Mouse (Mus musculus): ENCODE data around the gene Zmiz1.

The Zmiz1 gene

GRCm38 (mm10) chr14:25472981-25473649 lies 14.1 kb downstream of the Zmiz1 start:
- no peak for DNase-seq (ENCODE audit: low spot score)

DNA sequence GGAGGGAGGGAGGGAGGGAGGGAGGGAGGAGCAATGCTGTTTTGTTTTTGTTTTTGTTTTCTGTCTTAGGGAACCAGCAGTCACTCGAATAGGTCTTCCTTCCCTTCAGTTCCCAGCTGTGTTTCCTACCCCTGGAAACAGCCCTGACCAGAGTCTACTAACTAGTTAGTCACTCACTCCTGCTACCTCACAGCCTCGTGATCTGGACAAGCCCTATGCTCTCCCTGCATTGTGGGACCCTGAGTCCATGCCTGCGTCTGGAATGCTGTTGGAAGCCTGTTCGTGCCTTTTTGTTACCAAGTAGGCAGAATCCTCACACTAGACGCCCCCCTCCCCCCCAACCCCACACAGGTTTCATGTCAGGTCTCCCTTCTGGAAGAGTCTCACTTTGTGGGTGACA lies 15.0 kb downstream of the Zmiz1 start:
- DNase-seq (ENCODE audit: low spot score) = no peak

DNA sequence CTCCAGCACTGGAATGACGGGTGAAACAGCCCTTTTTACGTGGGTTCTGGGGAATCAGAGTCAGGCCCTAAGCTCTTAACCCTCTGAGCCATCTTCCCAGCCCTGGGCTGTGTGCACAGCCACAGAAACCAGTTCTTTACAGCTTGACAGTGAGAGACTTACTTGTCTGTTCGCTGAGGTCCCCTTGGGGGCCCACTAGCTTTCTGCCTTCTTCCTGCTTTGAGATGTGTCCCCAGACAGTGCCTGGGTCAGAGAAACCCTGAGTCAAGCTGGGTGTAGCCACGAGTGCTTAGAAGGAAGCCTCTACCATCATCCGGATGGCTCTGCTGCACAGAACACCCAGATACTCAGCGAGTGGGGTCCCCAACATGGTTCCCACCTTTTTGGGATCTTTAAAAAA lies 15.7 kb downstream of the Zmiz1 start:
- DNase-seq (ENCODE audit: low spot score) = no peak

DNA sequence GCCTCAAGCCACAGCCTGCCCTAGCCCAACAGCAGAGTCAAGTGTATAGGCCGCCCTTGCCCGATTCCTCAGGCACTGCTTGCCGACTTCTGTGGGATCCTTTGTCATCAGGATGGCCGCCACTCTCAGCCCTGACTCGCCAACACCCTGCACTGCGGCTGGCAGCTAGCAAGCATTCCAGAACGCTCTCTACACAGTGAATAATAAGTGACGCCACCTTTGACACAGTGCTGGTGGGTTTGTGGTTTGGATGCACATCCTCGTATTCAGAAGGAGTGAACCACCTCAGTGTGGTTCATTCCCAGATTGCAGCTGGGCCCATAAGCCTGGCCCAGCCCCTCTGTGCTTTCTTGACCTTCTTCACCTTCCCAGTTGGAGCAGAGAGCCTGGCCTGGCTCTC lies 17.1 kb downstream of the Zmiz1 start:
- no peak for DNase-seq (ENCODE audit: low spot score)

DNA sequence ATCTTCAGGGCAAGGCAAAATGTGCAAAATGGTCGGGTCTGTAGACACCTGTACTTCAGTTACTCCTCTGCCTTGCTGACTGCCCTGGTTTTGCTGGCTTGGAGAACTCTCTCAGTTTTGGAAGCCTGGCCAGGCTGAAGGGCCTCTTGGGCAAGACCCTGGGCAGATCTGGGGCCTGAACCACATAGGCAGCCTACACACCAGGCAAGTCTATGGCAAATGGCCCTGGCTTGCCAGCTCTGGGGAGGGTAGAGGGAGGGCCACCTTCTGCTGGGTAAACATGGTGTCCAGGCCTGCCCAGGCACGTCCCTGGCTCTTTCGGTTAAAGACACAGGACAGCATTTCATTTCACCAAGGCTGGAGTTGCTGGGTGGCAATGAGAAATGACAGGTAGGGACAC lies 17.5 kb downstream of the Zmiz1 start:
- DNase-seq (ENCODE audit: low spot score) = peak; percentile 54

GRCm38 (mm10) chr14:25477268-25477667 lies 18.3 kb downstream of the Zmiz1 start:
- no peak for DNase-seq (ENCODE audit: low spot score)

DNA sequence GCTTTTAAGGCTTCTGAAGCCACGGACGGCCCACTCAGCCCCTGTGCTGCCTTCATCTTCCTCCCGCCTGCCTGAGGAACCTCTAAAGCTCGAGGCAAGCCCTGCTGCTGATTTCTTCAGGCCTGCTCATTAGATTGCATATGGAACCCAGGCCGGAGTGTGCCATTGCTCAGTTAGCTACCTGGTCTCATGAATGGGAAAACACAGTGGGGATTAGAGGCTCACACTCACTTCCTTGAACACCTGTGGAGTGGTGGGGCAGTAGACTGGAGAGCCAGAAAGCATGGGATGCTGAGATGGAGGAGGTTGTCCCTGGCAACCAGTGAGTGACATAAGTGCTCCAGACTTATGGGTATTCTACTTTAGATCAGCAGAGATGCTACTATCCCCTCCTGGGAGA lies 19.3 kb downstream of the Zmiz1 start:
- DNase-seq (ENCODE audit: low spot score) = no peak

DNA sequence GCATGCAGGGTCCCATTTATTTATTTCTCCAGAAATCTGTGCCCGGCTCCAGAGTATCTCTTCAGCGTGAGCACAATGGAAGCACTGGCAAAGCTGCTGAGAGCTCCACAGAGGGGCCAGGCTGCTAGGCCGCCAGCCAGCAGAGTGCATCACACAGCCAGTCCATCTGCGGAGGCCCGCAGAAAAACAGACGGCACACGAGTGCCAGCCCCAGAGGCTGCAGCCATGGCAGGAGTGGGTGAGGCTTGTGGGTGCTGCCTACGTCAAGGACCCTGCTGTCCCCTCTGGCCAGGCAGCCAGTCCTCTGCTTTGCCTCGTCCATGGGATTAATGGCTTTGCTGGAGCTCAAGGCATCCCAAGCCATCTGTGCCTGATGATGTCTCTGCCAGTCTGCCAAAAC lies 19.8 kb downstream of the Zmiz1 start:
- no peak for DNase-seq (ENCODE audit: low spot score)

DNA sequence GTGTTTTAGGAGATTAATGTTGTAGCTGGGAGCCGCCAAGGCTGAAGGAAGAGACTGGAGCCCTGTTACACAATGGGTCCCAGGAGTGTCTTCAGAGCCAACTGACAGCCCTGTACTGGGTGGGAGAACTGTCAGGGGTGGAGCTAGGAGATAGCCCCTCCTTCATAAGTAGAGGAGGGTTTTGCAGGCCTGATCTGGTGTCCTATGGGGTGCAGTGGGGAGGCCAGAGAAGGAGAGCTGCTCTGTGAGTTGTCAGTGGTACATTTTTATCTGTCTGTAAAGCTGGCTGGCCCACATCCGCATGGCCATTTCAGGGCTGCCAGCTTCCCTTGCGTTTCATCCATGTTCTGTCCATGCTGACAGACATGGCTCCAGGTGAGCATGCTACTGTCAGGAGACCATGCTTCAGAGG lies 20.9 kb downstream of the Zmiz1 start:
- DNase-seq (ENCODE audit: low spot score) = no peak

DNA sequence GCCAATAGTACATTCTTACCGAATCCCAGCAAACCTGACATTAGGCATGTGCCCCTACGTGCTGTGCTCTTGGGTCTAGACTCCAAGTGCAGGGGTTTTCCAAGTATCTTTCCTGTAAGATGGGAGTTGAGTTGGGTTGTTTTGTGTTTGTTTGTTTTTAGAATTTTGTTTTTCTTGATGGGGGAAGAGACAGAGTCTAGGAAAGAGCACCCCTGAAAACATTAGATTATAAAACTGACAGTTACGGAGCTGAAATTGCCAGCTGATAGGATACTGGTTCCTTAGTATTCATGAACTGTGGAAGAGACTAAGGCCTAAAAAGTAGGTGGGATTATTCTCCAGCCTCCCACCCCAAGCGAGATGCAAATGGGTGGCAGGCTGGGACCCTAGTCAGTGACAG lies 21.5 kb downstream of the Zmiz1 start:
- DNase-seq (ENCODE audit: low spot score) = no peak

DNA sequence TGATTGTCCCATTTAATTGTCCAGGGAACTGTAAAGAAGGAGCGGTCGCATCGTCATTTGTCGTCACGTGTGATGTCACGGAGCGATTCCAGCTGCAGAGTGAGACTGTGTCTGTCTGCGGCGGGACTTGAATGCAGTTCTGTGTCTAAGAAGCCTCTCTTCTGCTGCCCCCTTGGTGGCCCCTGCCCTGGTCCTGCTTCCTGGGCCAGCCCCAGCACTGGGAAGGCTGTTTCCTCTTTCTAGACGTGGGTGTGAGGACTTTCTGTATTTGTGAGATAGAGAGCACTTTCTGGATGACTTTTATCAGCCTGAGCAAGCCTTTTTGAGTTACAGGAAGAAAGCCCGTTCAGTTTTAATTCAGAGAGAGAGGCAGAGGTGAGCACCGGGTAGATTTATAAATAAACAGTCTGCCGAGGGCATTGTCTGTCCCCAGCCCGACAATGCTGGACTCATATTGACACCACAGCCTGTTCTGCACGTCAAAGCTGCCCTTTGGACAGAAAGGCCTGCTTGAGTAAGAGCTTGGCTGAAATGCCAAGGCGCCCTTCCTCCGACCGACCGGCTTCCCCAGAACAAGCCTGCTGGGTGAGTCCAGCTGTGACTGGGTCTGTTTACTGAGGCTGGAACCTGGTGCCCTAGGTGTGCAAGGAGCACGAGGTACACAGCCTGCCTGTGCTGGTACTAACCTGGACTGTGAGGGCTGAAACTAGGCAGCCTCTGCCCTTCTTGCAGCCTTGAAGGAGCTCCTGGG lies 22.1 kb downstream of the Zmiz1 start:
- peak; percentile 65 for DNase-seq (ENCODE audit: low spot score)

DNA sequence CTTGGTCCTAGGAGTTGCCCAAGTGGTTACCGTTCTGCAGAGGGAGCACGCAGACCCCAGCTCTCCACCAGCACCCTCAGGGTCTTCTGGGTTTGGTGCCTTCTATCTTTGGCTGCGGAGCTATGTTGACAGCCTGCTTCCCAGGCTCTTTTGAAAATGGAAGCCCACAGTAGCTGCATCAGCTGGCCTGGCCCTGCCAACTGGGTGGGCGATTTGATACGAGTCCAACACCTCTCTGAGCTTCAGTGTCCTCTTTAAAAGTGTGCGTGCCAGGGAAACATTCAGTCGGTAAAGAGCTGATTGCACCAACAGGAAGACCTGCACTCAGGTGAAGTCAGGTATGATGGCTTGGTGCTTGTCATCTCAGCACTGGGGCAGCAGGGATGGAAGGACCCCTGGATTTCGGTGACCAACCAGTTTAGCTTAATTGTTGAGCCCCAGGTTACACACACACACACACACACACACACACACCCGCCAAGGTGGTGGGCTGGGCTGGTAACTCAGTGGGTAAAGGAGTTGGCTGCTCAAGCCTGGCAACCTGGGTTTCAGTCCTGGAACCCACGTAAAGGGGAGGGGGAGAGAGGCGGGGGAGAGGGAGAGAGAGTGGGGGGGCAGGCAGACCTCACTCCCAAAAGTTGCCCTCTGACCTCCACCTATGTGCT lies 22.8 kb downstream of the Zmiz1 start:
- no peak for DNase-seq (ENCODE audit: low spot score)

DNA sequence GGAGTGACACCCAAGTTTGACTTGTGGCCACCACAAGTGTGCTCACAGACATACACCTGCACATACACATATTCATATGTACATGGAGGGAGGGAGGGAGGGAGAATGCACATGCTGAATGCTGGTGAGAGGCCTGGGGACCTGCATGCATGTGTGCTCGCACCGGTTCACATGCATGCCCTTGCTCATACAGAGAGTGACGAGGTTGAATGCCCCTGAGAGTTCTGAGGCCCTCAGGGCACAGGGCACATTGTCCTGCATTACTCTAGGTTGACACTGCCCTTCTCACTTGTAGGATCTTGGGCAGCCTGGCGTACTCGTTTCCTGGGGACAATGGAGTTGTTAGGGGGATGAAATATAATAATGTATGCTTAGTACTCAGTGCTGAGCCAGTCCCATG lies 23.4 kb downstream of the Zmiz1 start:
- no peak for DNase-seq (ENCODE audit: low spot score)

- no peak for DNase-seq (ENCODE audit: low spot score)
Observed at GRCm38 (mm10) chr14:25483285-25483684, 24.3 kb downstream of the Zmiz1 start.

- no peak for DNase-seq (ENCODE audit: low spot score)
Observed at GRCm38 (mm10) chr14:25484049-25484448, 25.1 kb downstream of the Zmiz1 start.

GRCm38 (mm10) chr14:25486220-25486619 lies 27.2 kb downstream of the Zmiz1 start:
- DNase-seq (ENCODE audit: low spot score) = no peak

- DNase-seq (ENCODE audit: low spot score) = no peak
Observed at GRCm38 (mm10) chr14:25486742-25487469, 27.9 kb downstream of the Zmiz1 start.

- no peak for DNase-seq (ENCODE audit: low spot score)
Observed at GRCm38 (mm10) chr14:25487470-25487955, 28.5 kb downstream of the Zmiz1 start.

GRCm38 (mm10) chr14:25488097-25488613 lies 29.2 kb downstream of the Zmiz1 start:
- DNase-seq (ENCODE audit: low spot score) = no peak

- no peak for DNase-seq (ENCODE audit: low spot score)
Observed at GRCm38 (mm10) chr14:25489336-25490078, 30.5 kb downstream of the Zmiz1 start.

- no peak for DNase-seq (ENCODE audit: low spot score)
Observed at GRCm38 (mm10) chr14:25491961-25492360, 33.0 kb downstream of the Zmiz1 start.
